ENCODE assay signal across 8 mouse cellular contexts in genomic region chr3:32669211-32669610, GRCm38 (mm10). TPM values are rescaled to one million over a fixed set of nuclear protein-coding genes. Genes with fewer than 3 reads are reported as not detected.
DNase-seq lines count a peak whose midpoint lies in the region; ATAC-seq and TF ChIP-seq lines count a peak whose summit lies in the region.

No protein-coding gene starts in this region.

- no peak for ATAC-seq in midbrain, postnatal 0 days (ENCODE audit: low FRiP score)
- no peak for ATAC-seq in midbrain, embryonic 13.5 days
- no peak for ATAC-seq in heart, embryonic 16.5 days (replicated peaks; ENCODE audit: extremely low read depth, insufficient read depth, low FRiP score)
- peak; percentile 80 for ATAC-seq in lung, embryonic 16.5 days (ENCODE audit: low read depth)
- no peak for ATAC-seq in midbrain, embryonic 14.5 days (ENCODE audit: low FRiP score, low TSS enrichment)

- H3K4me1 ChIP-seq in midbrain, postnatal 0 days (ENCODE audit: insufficient read depth, low read length) = no peaks in the 10 kb centered on the region
- H3K4me1 ChIP-seq in midbrain, embryonic 13.5 days (replicated peaks) = no peaks in the 10 kb centered on the region
- 0 out of 2 replicates have a peak, but pooled peaks cover 2% of the 10 kb centered on the region for H3K4me1 ChIP-seq in heart, embryonic 16.5 days (ENCODE audit: control insufficient read depth, insufficient read depth, low read length)
- peaks cover 5% of the 10 kb centered on the region; the same call in 1 of the 2 replicates for H3K4me1 ChIP-seq in lung, embryonic 16.5 days (replicated peaks; ENCODE audit: control insufficient read depth, insufficient read depth, low read length)
- H3K4me1 ChIP-seq in midbrain, embryonic 14.5 days (ENCODE audit: control insufficient read depth, insufficient read depth, low read length) = no peaks in the 10 kb centered on the region

- H3K9me3 ChIP-seq in midbrain, postnatal 0 days (ENCODE audit: low read length) = no peaks in the 10 kb centered on the region
- H3K9me3 ChIP-seq in midbrain, embryonic 13.5 days = no peaks in the 10 kb centered on the region
- no peaks in the 10 kb centered on the region for H3K9me3 ChIP-seq in heart, embryonic 16.5 days (replicated peaks; ENCODE audit: control insufficient read depth, low read length)
- no peaks in the 10 kb centered on the region for H3K9me3 ChIP-seq in lung, embryonic 16.5 days (ENCODE audit: control insufficient read depth, low read length)
- no peaks in the 10 kb centered on the region for H3K9me3 ChIP-seq in midbrain, embryonic 14.5 days (ENCODE audit: control insufficient read depth, low read length)

- TF ChIP-seq CTCF in midbrain, postnatal 0 days (IDR thresholded peaks at IDR 0.05) = no peak

- DNase-seq in cerebellum, adult 9-10 months = peak; percentile 26
- no peak for DNase-seq in cerebellum, postnatal 4 days (ENCODE audit: low spot score in 2 of 2)
- peak; percentile 60 for DNase-seq in midbrain, postnatal 0 days (ENCODE audit: low spot score)
- no peak for DNase-seq in thymus, postnatal 25 days
- no peak for DNase-seq in midbrain, embryonic 14.5 days

- WGBS in midbrain, postnatal 0 days = 70% methylated on average over 6 of the region's 6 CpGs
- WGBS in midbrain, embryonic 13.5 days = 81% methylated on average over 6 of the region's 6 CpGs
- WGBS in heart, embryonic 16.5 days = 58% methylated on average over 6 of the region's 6 CpGs
- WGBS in lung, embryonic 16.5 days = 58% methylated on average over 6 of the region's 6 CpGs
- 81% methylated on average over 6 of the region's 6 CpGs for WGBS in midbrain, embryonic 14.5 days

- H3K27ac ChIP-seq in midbrain, postnatal 0 days (ENCODE audit: low read depth, low read length) = no peak overlapping the region
- no peak overlapping the region for H3K27ac ChIP-seq in midbrain, embryonic 13.5 days
- peak overlapping the region; percentile 73 for H3K27ac ChIP-seq in heart, embryonic 16.5 days (ENCODE audit: low read length)
- peak overlapping the region; percentile 56 for H3K27ac ChIP-seq in lung, embryonic 16.5 days (ENCODE audit: low read length)
- no peak overlapping the region for H3K27ac ChIP-seq in midbrain, embryonic 14.5 days (replicated peaks; ENCODE audit: low read depth, low read length)

- no peak overlapping the region for H3K9ac ChIP-seq in midbrain, postnatal 0 days (replicated peaks; ENCODE audit: low read length, poor library complexity, severe bottlenecking)
- no peak overlapping the region for H3K9ac ChIP-seq in midbrain, embryonic 13.5 days (replicated peaks)
- H3K9ac ChIP-seq in heart, embryonic 16.5 days (ENCODE audit: low read length) = no peak overlapping the region
- no peak overlapping the region for H3K9ac ChIP-seq in lung, embryonic 16.5 days (ENCODE audit: low read length)
- H3K9ac ChIP-seq in midbrain, embryonic 14.5 days (replicated peaks; ENCODE audit: low read length) = no peak overlapping the region

- H3K27me3 ChIP-seq in midbrain, postnatal 0 days (ENCODE audit: insufficient read depth, low read length) = no peaks in the 10 kb centered on the region
- H3K27me3 ChIP-seq in midbrain, embryonic 13.5 days = no peaks in the 10 kb centered on the region
- no peaks in the 10 kb centered on the region for H3K27me3 ChIP-seq in heart, embryonic 16.5 days (ENCODE audit: control insufficient read depth, insufficient read depth, low read length)
- H3K27me3 ChIP-seq in lung, embryonic 16.5 days (ENCODE audit: control insufficient read depth, insufficient read depth, low read depth, low read length) = no peaks in the 10 kb centered on the region
- no peaks in the 10 kb centered on the region for H3K27me3 ChIP-seq in midbrain, embryonic 14.5 days (ENCODE audit: control insufficient read depth, insufficient read depth, low read length)

- no peaks in the 10 kb centered on the region for H3K36me3 ChIP-seq in midbrain, postnatal 0 days (ENCODE audit: insufficient read depth, low read length)
- no peaks in the 10 kb centered on the region for H3K36me3 ChIP-seq in midbrain, embryonic 13.5 days
- H3K36me3 ChIP-seq in heart, embryonic 16.5 days (ENCODE audit: control insufficient read depth, insufficient read depth) = no peaks in the 10 kb centered on the region
- H3K36me3 ChIP-seq in lung, embryonic 16.5 days (ENCODE audit: control insufficient read depth, insufficient read depth, low read length) = no peaks in the 10 kb centered on the region
- no peaks in the 10 kb centered on the region for H3K36me3 ChIP-seq in midbrain, embryonic 14.5 days (ENCODE audit: control insufficient read depth, insufficient read depth, low read length)

- H3K4me2 ChIP-seq in midbrain, postnatal 0 days (ENCODE audit: low read depth, low read length, poor library complexity, severe bottlenecking) = no peak overlapping the region
- no peak overlapping the region for H3K4me2 ChIP-seq in midbrain, embryonic 13.5 days (replicated peaks)
- peak overlapping the region; percentile 29 for H3K4me2 ChIP-seq in heart, embryonic 16.5 days (ENCODE audit: low read depth, low read length)
- H3K4me2 ChIP-seq in lung, embryonic 16.5 days (ENCODE audit: low read depth, low read length) = peak overlapping the region; percentile 29; the same call in 1 of the 2 replicates
- H3K4me2 ChIP-seq in midbrain, embryonic 14.5 days (ENCODE audit: low read length) = no peak overlapping the region

- H3K4me3 ChIP-seq in midbrain, postnatal 0 days (ENCODE audit: low read depth, low read length) = no peak overlapping the region
- H3K4me3 ChIP-seq in midbrain, embryonic 13.5 days (replicated peaks) = no peak overlapping the region
- H3K4me3 ChIP-seq in heart, embryonic 16.5 days (ENCODE audit: low read length) = no peak overlapping the region
- peak overlapping the region; percentile 24; the same call in 1 of the 2 replicates for H3K4me3 ChIP-seq in lung, embryonic 16.5 days (ENCODE audit: low read length)
- no peak overlapping the region for H3K4me3 ChIP-seq in midbrain, embryonic 14.5 days (replicated peaks; ENCODE audit: low read depth, low read length)

RNA-seq across cellular contexts. Expression of gene Actl6a, which starts 36.9 kb away (rescaled TPM):
- 17.5 and 39.0 TPM in 2 replicates for total RNA-seq in midbrain, postnatal 0 days (2014; rRNA removed)
- polyA plus RNA-seq in midbrain, postnatal 0 days (2015; fragmentation: Nextera tagmentation; extraction: Ambion mirVana) = 38.0 and 39.3 TPM in 2 replicates
- 149 TPM in 2 replicates for polyA plus RNA-seq in midbrain, embryonic 13.5 days (2015; fragmentation: Nextera tagmentation; extraction: Ambion mirVana)
- 91.7 and 96.9 TPM in 2 replicates for polyA plus RNA-seq in heart, embryonic 16.5 days (2015; fragmentation: Nextera tagmentation; extraction: Ambion mirVana)
- polyA plus RNA-seq in lung, embryonic 16.5 days (2015; fragmentation: Nextera tagmentation; extraction: Ambion mirVana) = 152 and 155 TPM in 2 replicates
- polyA plus RNA-seq in midbrain, embryonic 14.5 days (2014; fragmentation: Nextera tagmentation; extraction: Ambion mirVana) = 71.6 and 98.4 TPM in 2 replicates

RNA-seq across cellular contexts. Expression of gene Gnb4, which starts 52.8 kb away (rescaled TPM):
- 118 and 150 TPM in 2 replicates for total RNA-seq in midbrain, postnatal 0 days (2014; rRNA removed)
- polyA plus RNA-seq in midbrain, postnatal 0 days (2015; fragmentation: Nextera tagmentation; extraction: Ambion mirVana) = 121 and 127 TPM in 2 replicates
- 53.5 and 55.5 TPM in 2 replicates for polyA plus RNA-seq in midbrain, embryonic 13.5 days (2015; fragmentation: Nextera tagmentation; extraction: Ambion mirVana)
- 56.3 and 61.0 TPM in 2 replicates for polyA plus RNA-seq in heart, embryonic 16.5 days (2015; fragmentation: Nextera tagmentation; extraction: Ambion mirVana)
- 83.1 and 89.1 TPM in 2 replicates for polyA plus RNA-seq in lung, embryonic 16.5 days (2015; fragmentation: Nextera tagmentation; extraction: Ambion mirVana)
- polyA plus RNA-seq in midbrain, embryonic 14.5 days (2014; fragmentation: Nextera tagmentation; extraction: Ambion mirVana) = 75.8 and 81.7 TPM in 2 replicates

Comparison
In these comparisons a context has a peak if more than half of its experiments do, and no peak if none do; other contexts are left out.
1. DNase-seq: peak in cerebellum, adult 9-10 months (single experiment) and midbrain, postnatal 0 days (single experiment); none in cerebellum, postnatal 4 days (0 of 2), thymus, postnatal 25 days (single experiment) and midbrain, embryonic 14.5 days (single experiment).
2. H3K27ac ChIP-seq: peak in heart, embryonic 16.5 days (single experiment) and lung, embryonic 16.5 days (single experiment); none in midbrain, postnatal 0 days (single experiment), midbrain, embryonic 13.5 days (single experiment) and midbrain, embryonic 14.5 days (single experiment).
3. H3K4me2 ChIP-seq: peak in heart, embryonic 16.5 days (single experiment) and lung, embryonic 16.5 days (single experiment); none in midbrain, postnatal 0 days (single experiment), midbrain, embryonic 13.5 days (single experiment) and midbrain, embryonic 14.5 days (single experiment).